Mouse (Mus musculus) small intestine, adult 2 months (tissue): Measurements from ENCODE around the gene 4833427G06Rik.

Experiments used
- CTCF ChIP-seq: fragments of 200-500 bp; IDR thresholded peaks from 2 replicates; pipeline ENCODE4 v1.5.1; 2012; ENCODE audit warnings: low read depth, mild to moderate bottlenecking, control low read depth, inconsistent platforms, low read length, moderate library complexity, mixed read lengths; ENCODE audit not compliant: insufficient replicate concordance, insufficient read length; ENCODE audit errors: extremely low read depth
- POLR2A ChIP-seq: fragments of 200-500 bp; IDR thresholded peaks from 2 replicates; pipeline ENCODE4 v1.6.1; 2012; ENCODE audit warnings: low read depth, mild to moderate bottlenecking, control low read depth, inconsistent platforms, low read length, moderate library complexity

GRCm38 (mm10) chr9:51138301-51138700, 36.4 kb upstream of the 4833427G06Rik start:
- TF ChIP-seq CTCF (no peak), POLR2A (no peak)
